Mouse (Mus musculus): ENCODE measurements at regions not wholly inside any gene's neighbourhood (a gene's known extent, or its start where the extent isn't known, plus 50 kb on each side); places are given as distances from the start of the nearest gene placed in this dataset.

DNA sequence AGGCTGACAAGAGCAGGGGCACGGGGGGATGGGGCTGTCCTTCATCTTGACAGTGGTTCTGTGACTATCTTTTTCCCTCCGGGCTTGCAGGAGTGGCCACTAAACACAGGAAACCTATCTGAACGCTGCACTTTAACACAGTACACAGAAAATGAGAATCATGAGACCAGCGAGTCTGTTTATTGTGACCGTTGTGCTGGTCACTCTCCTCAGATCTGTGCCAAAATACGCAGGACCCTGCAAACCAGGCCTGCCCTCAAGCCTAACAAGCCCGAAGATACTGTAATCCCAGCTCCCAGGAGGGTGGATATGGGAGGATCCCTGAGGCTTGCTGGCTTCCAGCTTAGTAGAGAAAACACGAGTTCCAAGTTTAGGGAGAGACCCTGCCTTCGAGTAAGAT, 143.3 kb downstream of the Abhd5 start:
- TF ChIP-seq POLR2A (IDR thresholded peaks at IDR 0.05; ENCODE audit: borderline replicate concordance, extremely low read depth, insufficient read depth, insufficient read length, poor library complexity, severe bottlenecking) (no peak), CTCF (IDR thresholded peaks at IDR 0.05; ENCODE audit: borderline replicate concordance, extremely low read depth, insufficient read depth, insufficient read length) (no peak)
